Mouse (Mus musculus) olfactory bulb, adult 2 months (tissue): ENCODE results near the gene Cyb561d2. TPM values are rescaled to one million over a fixed set of nuclear protein-coding genes. Genes with fewer than 3 reads are reported as not detected.

Experiments
- H3K27ac ChIP-seq: fragments of 200-500 bp; 2 replicates; pipeline ENCODE4 v1.5.1; 2012; ENCODE audit warnings: low read depth, low read length; ENCODE audit not compliant: insufficient read depth
- H3K4me1 ChIP-seq: fragments of 200-500 bp; 2 replicates; pipeline ENCODE4 v1.6.1; 2012; ENCODE audit warnings: low read length; ENCODE audit not compliant: control insufficient read depth, insufficient read depth
- H3K4me3 ChIP-seq: fragments of 200-500 bp; 2 replicates; pipeline ENCODE4 v1.5.1; 2012; ENCODE audit warnings: mild to moderate bottlenecking, low read depth, low read length, moderate library complexity; ENCODE audit not compliant: insufficient read depth
- CTCF ChIP-seq: fragments of 200-500 bp; IDR thresholded peaks from 2 replicates; pipeline ENCODE4 v1.5.1; 2012; ENCODE audit warnings: low read depth, mild to moderate bottlenecking, low read length, moderate library complexity; ENCODE audit not compliant: insufficient read depth
- POLR2A ChIP-seq: fragments of 200-500 bp; IDR thresholded peaks from 2 replicates; pipeline ENCODE4 v1.6.1; 2012; ENCODE audit warnings: mild to moderate bottlenecking, low read depth, low read length, moderate library complexity; ENCODE audit not compliant: insufficient read depth
- WGBS: fragments of 180-500 bp; shearing (Covaris S2); methylation state at CpG from one replicate; pipeline ENCODE4 v1.1.7; 2018; 5-methylcytosine and 5-hydroxymethylcytosine counted together
- polyA plus RNA-seq: library from polyadenylated mRNA; stranded (reverse); fragments of >200 nt; gene quantifications from 2 replicates; pipeline ENCODE4 v1.2.4, GENCODE M21; 2012; ENCODE audit warnings: low replicate concordance; ENCODE audit not compliant: missing spikeins, insufficient read depth, insufficient read length

Cyb561d2 gene
- polyA plus RNA-seq, 1 experiment: not detected

DNA sequence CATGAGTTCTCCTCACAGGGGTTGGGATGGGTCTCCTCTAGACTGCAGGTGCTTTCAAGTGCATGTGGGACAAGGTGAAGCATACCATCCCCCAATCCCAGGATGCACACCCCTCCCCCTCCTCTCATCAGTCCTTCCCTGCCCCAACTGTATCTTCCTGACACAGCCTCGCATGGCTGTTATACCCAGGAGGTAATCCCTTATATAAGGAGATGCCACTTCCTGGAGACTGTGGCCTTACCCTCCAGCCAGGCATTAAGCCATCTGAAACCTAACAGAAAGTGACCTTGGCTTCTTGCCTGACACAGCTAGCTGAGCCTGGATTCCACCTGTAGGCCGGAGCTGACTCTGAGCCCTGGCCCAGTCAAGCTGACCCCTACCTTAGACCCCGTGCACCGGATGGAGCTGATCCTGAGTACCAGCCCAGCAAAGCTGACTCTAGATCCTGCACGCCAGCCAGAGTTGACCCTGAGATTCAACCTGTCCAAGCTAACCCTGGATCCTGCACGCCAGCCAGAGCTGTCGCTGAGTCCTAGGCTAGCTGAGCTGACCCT is 40.6 kb upstream of the Cyb561d2 start:
- H3K27ac ChIP-seq: no peak overlapping the region
- H3K4me3 ChIP-seq: no peak overlapping the region
- H3K4me1 ChIP-seq: peaks cover 16% of the 10 kb centered on the region
- TF ChIP-seq CTCF (no peak), POLR2A (no peak)
- WGBS: 91% methylated on average over 7 of the region's 7 CpGs

DNA sequence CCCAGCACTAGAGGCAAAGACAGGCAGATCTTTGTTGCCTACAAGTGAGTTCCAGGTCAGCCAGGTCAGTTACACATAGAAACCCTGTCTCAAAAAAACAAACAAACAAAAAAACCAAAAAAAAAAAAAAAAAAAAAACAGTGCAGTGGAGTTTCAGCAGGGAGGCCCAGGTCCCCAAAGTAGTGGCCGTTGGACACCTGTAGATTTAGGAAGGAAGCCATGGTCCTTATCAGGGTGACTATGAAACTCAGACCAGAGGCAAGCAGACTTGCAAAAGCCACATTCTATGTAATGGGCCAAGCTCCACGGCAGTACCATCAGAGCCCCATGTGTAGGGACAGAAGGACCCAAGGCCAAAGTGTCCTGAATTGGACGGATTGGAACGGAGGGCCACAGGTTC is 39.6 kb upstream of the Cyb561d2 start:
- 72% methylated on average over 4 of the region's 4 CpGs for WGBS
- Histone ChIP-seq H3K27ac (no peak overlapping the region), H3K4me1 (peaks cover 16% of the 10 kb centered on the region), H3K4me3 (no peak overlapping the region)
- TF ChIP-seq POLR2A: no peak
- no peak for TF ChIP-seq CTCF

DNA sequence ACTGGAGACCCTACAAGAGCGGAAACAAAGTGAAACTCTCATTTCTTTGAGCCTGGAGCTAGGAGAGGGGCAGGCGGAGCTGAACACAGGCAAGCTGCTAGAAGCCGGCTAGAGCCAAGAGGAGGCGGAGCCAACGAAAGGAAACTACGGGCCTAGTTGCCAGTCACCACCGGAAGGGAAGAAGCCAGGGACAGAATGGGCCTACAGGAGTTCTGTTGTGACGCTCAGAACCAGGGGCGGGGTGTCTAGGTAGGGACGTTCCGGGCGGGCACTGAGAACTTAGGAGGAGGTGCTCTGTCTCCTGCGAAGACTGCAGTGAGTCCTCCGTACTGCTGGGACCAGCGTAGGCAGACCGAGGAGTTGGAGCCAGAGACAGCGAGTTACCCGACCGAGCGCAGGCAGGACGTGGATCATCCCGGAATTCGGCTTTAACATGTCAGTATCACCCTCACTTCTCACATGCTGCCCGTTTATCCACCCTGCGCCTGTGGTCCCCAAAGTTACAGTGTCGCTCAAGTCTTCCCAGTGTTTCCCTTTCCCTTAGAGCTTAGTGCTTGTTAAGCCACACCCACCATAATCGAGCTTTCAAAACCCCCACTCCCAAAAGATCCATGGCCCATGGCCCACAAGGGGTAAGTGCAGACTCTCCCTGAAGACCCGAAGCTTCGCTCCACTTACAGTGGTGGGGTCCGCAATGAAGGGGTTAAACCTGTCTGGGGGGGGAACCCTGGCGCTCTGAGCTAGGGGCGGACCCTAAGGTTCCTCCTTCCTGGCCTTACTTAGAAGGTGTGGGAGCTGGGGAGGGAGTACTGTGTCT is 38.7 kb upstream of the Cyb561d2 start, which contains the start of gene Hyal3:
Gene Hyal3 (plus strand): TSS at position 318 of the 817 bp plus-strand sequence.
- Histone ChIP-seq H3K27ac (peak within 1 kb of the TSS; percentile 40), H3K4me3 (peak within 1 kb of the TSS; percentile 61), H3K4me1 (peaks cover 16% of the 10 kb centered on the region)
- peak; percentile 68; the same call in 1 of the 2 replicates for TF ChIP-seq POLR2A
- TF ChIP-seq CTCF: no peak
- WGBS: under 1% methylated on average over 32 of the region's 32 CpGs

DNA sequence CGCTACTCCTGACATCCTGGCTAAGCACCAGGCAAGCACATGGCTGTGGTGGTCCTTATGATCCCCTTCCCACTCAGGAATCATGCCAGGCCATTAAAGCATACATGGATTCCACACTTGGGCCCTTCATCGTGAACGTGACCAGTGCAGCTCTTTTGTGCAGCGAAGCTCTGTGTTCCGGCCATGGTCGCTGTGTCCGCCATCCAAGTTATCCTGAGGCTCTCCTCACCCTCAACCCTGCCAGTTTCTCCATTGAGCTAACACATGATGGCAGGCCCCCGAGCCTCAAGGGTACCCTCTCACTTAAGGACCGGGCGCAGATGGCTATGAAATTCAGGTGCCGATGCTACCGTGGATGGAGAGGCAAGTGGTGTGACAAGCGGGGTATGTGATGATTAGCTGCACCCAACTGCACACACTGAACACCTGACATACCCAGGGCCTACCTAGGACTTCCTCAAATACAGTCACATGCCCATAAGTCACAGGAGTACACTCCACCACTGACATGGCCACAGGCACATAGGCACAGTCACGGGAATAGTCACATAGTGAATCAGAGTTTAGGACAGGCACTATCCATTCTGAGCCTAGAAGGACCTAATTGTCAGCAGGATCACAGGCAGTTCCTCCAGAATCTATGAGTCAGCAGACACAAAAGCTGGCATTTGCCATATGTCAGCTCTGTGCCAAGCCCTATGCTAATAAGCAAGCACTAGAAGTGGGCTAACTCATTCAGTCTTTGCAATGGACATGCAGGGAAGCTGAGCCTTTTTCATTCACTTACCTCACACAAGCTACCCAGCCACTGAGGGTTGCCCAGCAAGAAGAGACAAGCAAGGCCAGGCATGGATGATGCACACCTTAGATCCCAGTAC is 37.3 kb upstream of the Cyb561d2 start:
- no peak overlapping the region for H3K27ac ChIP-seq

DNA sequence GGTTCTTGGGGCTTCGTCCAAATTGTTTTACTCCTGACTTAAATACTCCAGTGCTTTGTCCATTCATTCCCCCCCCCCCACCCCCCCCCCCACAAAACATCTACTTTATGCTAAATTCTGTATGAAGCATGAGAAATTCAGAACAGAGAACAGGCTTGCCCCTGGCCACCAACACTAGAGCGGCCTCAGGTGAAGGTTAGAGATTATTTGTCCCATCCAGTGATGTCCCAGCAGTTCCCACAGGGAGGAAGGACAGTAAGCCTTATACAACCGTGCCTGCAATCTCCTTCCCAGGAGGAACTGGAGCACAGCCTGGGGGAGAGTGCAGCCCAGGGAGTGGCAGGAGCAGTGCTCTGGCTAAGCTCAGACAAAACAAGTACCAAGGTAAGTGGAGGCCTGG is 36.6 kb upstream of the Cyb561d2 start, which contains the start of gene Naa80:
Gene Naa80 (plus strand): TSS at position 301 of the 400 bp plus-strand sequence.
- no peak within 1 kb of the TSS for H3K4me3 ChIP-seq
- WGBS: 76% methylated on average over 3 of the region's 3 CpGs
- H3K27ac ChIP-seq: no peak within 1 kb of the TSS
- TF ChIP-seq POLR2A: no peak
- TF ChIP-seq CTCF: no peak
- H3K4me1 ChIP-seq: peaks cover 16% of the 10 kb centered on the region

More for the DNA sequence above, 37.3 kb upstream of the Cyb561d2 start:
- TF ChIP-seq CTCF (no peak), POLR2A (no peak)
- 88% methylated on average over 14 of the region's 14 CpGs for WGBS
- H3K4me1 ChIP-seq: peaks cover 16% of the 10 kb centered on the region
- no peak overlapping the region for H3K4me3 ChIP-seq

DNA sequence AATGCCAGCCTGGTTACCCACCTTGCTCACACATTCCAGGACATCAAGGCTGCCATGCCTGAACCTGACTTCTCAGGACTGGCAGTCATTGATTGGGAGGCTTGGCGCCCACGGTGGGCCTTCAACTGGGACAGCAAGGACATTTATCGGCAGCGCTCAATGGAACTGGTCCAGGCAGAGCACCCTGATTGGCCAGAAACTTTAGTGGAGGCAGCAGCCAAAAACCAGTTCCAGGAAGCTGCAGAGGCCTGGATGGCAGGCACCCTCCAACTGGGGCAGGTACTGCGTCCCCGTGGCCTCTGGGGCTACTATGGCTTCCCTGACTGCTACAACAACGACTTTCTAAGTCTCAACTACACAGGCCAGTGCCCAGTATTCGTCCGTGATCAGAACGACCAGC is 35.9 kb upstream of the Cyb561d2 start:
- Histone ChIP-seq H3K4me1 (peaks cover 16% of the 10 kb centered on the region), H3K4me3 (no peak overlapping the region), H3K27ac (no peak overlapping the region)
- WGBS: 85% methylated on average over 10 of the region's 10 CpGs
- no peak for TF ChIP-seq POLR2A
- TF ChIP-seq CTCF: no peak

DNA sequence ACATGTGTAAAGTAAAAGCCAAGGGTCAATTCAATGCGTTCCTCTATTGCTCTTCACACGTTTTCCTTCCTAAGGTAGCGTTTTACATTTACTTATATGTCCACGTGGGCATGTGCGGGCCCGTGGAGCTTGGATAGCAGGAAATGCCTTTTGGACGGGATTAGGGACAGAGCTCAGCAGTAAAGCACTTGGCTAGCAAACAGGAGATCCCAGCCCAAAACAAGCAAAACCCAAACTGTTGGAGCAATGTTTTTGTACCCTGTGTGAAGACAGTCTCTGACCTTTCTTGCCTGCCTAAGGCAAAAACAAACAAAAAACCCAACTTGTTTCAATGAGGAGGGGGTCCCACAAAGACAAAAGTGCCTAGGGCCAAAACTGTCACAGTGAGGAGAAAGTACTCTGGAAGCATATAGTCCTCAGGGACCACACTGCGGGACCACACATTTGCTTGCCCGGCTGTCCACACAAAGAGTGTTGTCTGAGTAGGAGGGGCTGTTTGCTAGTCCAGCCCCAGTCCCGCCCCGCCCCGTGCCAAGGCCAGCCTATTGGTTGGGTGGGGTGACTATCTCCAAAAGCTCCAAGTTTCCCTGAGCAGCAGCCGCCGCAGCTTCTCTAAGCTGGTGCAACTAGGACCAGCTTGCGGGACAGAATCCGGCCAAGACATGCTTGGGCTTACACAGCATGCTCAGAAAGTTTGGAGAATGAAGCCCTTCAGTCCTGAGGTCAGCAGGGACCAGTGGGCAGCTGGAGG is 34.5 kb upstream of the Cyb561d2 start, which contains the start of gene Hyal1:
Gene Hyal1 (plus strand): TSS at position 571 of the 751 bp plus-strand sequence.
- H3K4me3 ChIP-seq: peak within 1 kb of the TSS; percentile 21
- no peak for TF ChIP-seq POLR2A
- H3K27ac ChIP-seq: peak within 1 kb of the TSS; percentile 7; the same call in 1 of the 2 replicates
- peaks cover 13% of the 10 kb centered on the region for H3K4me1 ChIP-seq
- WGBS: 29% methylated on average over 16 of the region's 16 CpGs
